Mouse (Mus musculus) neural tube, embryonic 12.5 days (tissue): ENCODE results near the gene Thsd4. TPM values are rescaled to one million over a fixed set of nuclear protein-coding genes. Genes with fewer than 3 reads are reported as not detected.

ENCODE experiments used
- ATAC-seq: fragments of 200-750 bp; cut with Nextera tagmentation; 2 replicates; pipeline ENCODE4 v1.8.0; 2017; ENCODE audit warnings: low read depth, mild to moderate bottlenecking, moderate TSS enrichment, moderate library complexity; ENCODE audit not compliant: low FRiP score
- H3K27ac ChIP-seq: fragments of 300-500 bp; sonication (generic); 2 replicates; pipeline ENCODE4 v1.5.1; 2016
- H3K27me3 ChIP-seq: fragments of 300-500 bp; sonication (generic); replicated peaks from 2 replicates; pipeline ENCODE4 v1.6.1; 2016; ENCODE audit warnings: mild to moderate bottlenecking
- H3K36me3 ChIP-seq: fragments of 300-500 bp; sonication (generic); 2 replicates; pipeline ENCODE4 v1.6.1; 2016; ENCODE audit warnings: mild to moderate bottlenecking
- H3K4me1 ChIP-seq: fragments of 300-500 bp; sonication (generic); 2 replicates; pipeline ENCODE4 v1.6.1; 2016
- H3K4me2 ChIP-seq: fragments of 300-500 bp; sonication (generic); replicated peaks from 2 replicates; pipeline ENCODE4 v1.6.1; 2016; ENCODE audit warnings: mild to moderate bottlenecking
- H3K4me3 ChIP-seq: fragments of 300-500 bp; sonication (generic); 2 replicates; pipeline ENCODE4 v1.5.1; 2016
- H3K9ac ChIP-seq: fragments of 300-500 bp; sonication (generic); 2 replicates; pipeline ENCODE4 v1.6.1; 2016; ENCODE audit warnings: mild to moderate bottlenecking
- H3K9me3 ChIP-seq: fragments of 300-500 bp; sonication (generic); 2 replicates; pipeline ENCODE4 v1.6.1; 2016; ENCODE audit warnings: mild to moderate bottlenecking
- WGBS: fragments of 180-500 bp; shearing (Covaris S2); methylation state at CpG from one replicate; pipeline ENCODE4 v1.1.7; 2016; 5-methylcytosine and 5-hydroxymethylcytosine counted together
- polyA plus RNA-seq: library from polyadenylated mRNA; unstranded; fragments of >200 nt; fragmentation: Nextera tagmentation; extraction: Ambion mirVana; gene quantifications from 2 replicates; pipeline ENCODE4 v1.2.1, GENCODE M21; 2016

Thsd4 gene
- polyA plus RNA-seq, 1 experiment from 2014 or later, result 10.9 TPM

DNA sequence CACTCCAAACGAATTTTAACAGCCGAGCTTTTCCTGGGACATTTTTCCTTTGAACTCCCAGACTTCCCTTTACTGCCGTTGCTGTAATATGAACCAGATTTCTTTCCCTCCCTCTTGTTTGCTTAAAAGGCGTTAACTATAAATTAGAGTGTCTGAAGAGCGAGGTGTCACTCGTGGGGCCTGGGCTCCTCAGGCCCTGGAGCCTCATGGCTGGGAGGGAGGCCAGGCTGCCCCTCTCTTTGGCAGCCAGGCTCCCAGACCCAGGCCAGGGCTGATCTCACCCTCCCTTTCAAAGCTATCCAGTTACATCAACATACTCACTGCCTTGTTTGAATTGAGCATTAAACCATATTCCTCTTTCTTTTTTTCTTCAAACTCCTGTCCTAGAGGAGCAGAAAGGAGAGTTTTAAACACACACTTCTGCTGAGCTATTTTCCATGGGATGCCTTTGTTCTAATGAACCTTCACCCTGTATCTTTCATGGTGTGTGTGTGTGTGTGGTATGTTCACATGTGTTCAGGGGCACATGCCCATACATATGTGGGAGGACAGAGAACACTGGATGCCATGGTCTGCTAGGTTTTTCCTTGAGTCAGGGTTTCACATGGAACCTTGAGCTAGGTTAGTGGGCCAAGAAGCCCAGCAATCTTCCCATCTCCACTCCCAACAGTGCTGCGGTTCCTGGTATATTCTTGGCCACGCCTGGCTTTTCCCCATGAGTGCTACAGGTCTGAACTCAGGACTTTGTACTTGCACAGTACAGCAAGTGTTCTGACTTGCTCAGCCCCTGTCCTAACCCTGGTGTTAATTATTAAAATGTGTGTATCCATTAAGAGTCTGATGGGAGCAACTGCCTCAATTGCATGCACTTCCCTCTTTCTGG lies 287.4 kb downstream of the Thsd4 start:
- ATAC-seq, result peak; percentile 72; the same call in 1 of the 2 replicates
- 32% methylated on average over 8 of the region's 8 CpGs for WGBS
- no peaks in the 10 kb centered on the region for H3K27me3 ChIP-seq
- no peak overlapping the region for H3K4me3 ChIP-seq
- no peaks in the 10 kb centered on the region for H3K9me3 ChIP-seq
- no peak overlapping the region for H3K27ac ChIP-seq
- H3K4me1 ChIP-seq, result peaks cover 31% of the 10 kb centered on the region
- no peak overlapping the region for H3K4me2 ChIP-seq
- H3K9ac ChIP-seq, result no peak overlapping the region
- no peaks in the 10 kb centered on the region for H3K36me3 ChIP-seq

DNA sequence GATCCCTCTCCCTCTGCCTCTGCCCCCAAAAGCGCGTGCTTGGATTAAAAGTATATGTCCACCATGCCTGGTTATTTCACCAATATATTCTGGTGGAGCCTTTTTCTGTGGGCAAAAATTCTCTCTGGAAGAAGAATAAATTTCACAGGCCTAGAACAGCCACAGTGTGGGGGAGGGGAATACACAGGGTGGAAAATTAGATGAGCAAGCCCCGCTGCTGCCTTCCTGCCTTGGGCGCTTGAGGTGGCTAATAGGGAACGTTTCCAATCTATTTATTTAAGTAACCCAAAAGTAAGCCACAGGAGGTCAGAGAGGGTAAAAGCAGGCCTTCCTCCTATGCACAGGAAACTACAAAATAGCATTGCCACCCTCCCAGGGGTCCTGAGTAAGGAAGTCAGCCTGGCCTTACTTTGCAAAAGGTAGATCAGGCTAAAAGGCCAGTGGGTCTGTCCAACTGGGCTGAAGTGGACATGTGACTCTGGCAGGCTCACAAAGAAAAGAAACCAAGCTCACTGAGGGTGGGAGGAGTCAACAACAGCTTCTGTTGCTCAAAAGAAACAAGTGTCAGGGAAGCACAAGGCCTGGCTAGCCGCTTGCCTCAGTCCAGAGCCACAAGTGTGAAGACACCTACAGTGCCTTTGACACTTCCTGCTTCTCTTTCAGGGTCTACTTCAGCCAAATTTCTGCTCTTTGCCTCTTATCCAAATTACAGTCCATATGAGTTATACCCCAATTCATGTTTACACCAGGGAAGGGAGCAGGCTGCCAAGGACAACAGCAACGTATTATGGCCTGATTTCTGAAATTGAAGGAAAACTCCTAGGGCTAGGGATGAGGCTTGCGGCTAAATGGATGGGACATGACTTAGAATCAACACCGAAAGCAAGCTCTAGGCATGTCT lies 289.6 kb downstream of the Thsd4 start:
- H3K9ac ChIP-seq, result no peak overlapping the region
- WGBS, result 64% methylated on average over 9 of the region's 9 CpGs
- no peak overlapping the region for H3K27ac ChIP-seq
- no peak overlapping the region for H3K4me3 ChIP-seq
- peaks cover 31% of the 10 kb centered on the region for H3K4me1 ChIP-seq
- no peaks in the 10 kb centered on the region for H3K36me3 ChIP-seq
- no peak overlapping the region for H3K4me2 ChIP-seq
- H3K9me3 ChIP-seq, result no peaks in the 10 kb centered on the region
- no peak for ATAC-seq
- no peaks in the 10 kb centered on the region for H3K27me3 ChIP-seq

DNA sequence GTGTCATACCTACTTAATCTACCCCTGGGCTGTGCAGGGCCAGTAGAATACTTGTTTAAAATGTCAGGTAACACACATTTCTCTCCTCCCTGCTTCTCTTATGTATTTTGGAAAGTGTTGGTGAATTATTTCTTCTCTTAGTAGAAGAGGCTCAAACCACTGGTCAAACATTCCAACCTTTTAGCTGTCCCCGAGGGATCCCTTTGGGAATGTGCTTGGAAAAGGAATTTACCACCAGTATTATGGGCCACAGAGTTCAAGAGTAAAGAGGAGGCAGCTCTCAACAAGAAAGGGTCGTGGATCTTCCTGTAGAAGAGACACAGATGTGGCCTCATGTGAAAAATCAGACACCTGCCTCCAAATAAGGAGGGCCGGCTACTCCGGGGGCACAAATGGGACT lies 292.4 kb downstream of the Thsd4 start:
- Histone ChIP-seq H3K9ac (no peak overlapping the region), H3K27ac (no peak overlapping the region), H3K27me3 (no peaks in the 10 kb centered on the region), H3K4me2 (no peak overlapping the region), H3K9me3 (no peaks in the 10 kb centered on the region), H3K36me3 (no peaks in the 10 kb centered on the region), H3K4me3 (no peak overlapping the region), H3K4me1 (peaks cover 28% of the 10 kb centered on the region)
- ATAC-seq, result no peak
- 60% methylated on average over 4 of the region's 4 CpGs for WGBS

DNA sequence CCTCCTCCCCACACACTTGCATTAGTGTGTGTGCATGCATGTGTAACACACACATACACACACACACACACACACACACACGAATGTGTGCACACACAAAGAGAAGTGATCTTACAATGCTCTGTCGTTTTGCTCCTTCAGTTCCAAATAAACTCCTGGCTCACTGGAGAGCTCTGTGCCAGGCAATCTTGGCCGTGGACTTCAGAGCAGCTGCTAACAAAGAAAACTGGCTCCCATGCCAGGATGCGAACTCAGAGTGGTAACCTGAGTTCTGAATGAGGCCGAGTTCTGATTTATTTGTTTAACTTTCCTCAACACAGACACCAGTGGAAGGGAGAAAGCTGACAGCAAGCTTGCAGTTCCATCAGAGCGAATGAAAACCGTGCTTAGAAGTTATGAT lies 294.1 kb downstream of the Thsd4 start:
- Histone ChIP-seq H3K4me1 (peaks cover 32% of the 10 kb centered on the region), H3K27ac (no peak overlapping the region)
- ATAC-seq, result no peak

DNA sequence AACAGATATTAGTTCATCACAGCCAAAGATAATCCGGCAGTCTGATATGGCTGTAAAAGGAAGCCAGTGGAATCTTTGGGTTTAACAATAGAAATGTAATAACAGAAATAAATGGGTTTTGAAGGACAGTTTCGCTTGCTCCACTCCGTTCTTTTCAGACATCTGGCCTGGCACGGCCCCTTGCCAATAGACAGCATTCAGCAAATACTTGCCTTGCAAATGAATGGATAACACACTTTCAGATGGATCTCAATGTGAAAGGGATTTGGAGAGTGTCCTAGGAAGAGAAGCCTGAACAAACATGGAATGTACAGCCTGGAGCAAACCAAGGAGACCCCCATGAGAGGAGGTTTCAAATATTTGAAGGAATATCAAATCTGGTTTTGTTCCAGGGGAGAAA lies 295.2 kb downstream of the Thsd4 start:
- Histone ChIP-seq H3K9ac (no peak overlapping the region), H3K9me3 (no peaks in the 10 kb centered on the region), H3K27me3 (no peaks in the 10 kb centered on the region), H3K4me3 (no peak overlapping the region), H3K36me3 (no peaks in the 10 kb centered on the region), H3K27ac (no peak overlapping the region), H3K4me1 (peaks cover 21% of the 10 kb centered on the region), H3K4me2 (no peak overlapping the region)
- WGBS, result 89% methylated on average over 4 of the region's 4 CpGs
- ATAC-seq, result no peak

More for the DNA sequence above, 294.1 kb downstream of the Thsd4 start:
- no peaks in the 10 kb centered on the region for H3K9me3 ChIP-seq
- H3K4me3 ChIP-seq, result no peak overlapping the region
- WGBS, result 84% methylated on average over 7 of the region's 7 CpGs
- no peak overlapping the region for H3K4me2 ChIP-seq
- H3K27me3 ChIP-seq, result no peaks in the 10 kb centered on the region
- H3K36me3 ChIP-seq, result no peaks in the 10 kb centered on the region
- no peak overlapping the region for H3K9ac ChIP-seq

DNA sequence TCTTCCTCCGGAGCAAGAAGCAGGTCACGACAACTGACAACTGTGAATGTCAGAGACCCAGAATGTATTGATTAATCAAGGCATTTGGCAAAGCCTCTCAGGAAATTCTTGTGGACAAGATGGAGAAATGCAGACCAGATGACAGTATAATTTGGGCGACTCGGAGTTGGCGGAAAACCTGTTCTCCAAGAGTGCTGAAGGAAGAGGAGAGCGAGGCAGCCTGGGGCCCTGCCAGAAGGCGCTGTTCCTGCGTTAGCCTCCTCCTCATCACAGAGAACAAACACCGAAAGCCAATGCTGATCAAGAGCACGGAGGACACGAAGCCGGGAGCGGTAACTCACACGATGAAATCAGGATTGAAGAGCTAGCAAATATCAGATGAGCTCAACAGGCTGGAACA lies 295.7 kb downstream of the Thsd4 start:
- Histone ChIP-seq H3K27me3 (no peaks in the 10 kb centered on the region), H3K4me3 (no peak overlapping the region), H3K36me3 (no peaks in the 10 kb centered on the region), H3K4me1 (peaks cover 19% of the 10 kb centered on the region; the same call in 1 of the 2 replicates), H3K9ac (no peak overlapping the region), H3K4me2 (no peak overlapping the region), H3K27ac (no peak overlapping the region), H3K9me3 (no peaks in the 10 kb centered on the region)
- ATAC-seq, result no peak
- WGBS, result 90% methylated on average over 14 of the region's 14 CpGs

DNA sequence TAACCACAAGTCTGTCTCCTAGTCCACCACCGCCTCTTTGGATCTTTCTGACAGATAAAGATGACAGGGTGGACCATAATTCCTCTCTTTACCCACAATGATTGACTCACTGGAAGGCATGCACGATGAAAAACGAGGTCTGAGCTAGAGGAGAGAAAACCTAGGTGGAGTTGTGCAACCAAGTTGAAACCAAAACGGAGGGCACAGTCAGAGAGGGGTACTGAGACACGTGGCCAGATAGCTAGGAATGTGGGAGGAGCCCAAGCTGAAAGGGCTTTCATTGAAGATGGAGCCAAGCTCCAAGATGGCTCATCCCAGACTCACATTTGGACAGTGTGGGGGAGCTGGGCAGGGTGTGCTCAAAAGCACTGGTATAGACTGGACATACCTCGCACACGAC lies 296.4 kb downstream of the Thsd4 start:
- Histone ChIP-seq H3K4me1 (peaks cover 15% of the 10 kb centered on the region; the same call in 1 of the 2 replicates), H3K4me2 (no peak overlapping the region), H3K9ac (no peak overlapping the region), H3K4me3 (no peak overlapping the region), H3K27me3 (no peaks in the 10 kb centered on the region), H3K9me3 (no peaks in the 10 kb centered on the region), H3K27ac (no peak overlapping the region), H3K36me3 (no peaks in the 10 kb centered on the region)
- WGBS, result 87% methylated on average over 7 of the region's 7 CpGs
- ATAC-seq, result no peak

DNA sequence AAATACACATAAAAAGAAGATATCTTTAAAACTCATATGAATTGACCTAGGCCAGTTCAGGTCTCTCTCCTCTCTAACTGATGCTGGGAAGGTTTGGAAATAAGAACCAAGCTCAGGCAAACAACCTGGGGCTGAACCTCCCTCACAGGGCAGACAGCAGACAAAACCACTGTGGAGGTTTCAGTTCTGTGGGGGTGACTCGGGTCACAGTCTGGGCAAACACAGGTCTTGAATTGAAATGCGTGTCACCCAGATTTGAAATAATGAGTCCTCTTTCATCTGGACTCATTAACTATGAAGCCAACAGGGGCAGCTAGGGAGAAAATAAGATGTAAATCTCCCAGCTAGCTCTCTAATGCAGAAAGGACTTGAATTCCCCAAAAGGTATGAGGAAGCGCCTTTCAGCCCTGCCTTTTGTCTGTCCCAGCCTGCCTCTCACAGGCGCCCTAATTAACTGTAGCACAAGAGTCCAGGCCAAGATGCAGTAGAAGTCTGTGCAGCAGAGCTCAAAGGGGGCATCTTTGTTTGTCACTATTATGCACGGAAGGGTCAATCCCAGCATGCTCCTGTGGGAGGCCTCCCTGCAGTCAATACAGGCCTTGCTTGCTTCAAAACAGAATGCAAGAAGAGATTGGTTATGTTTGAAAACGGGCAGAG lies 297.7 kb downstream of the Thsd4 start:
- WGBS, result 20% methylated on average over 6 of the region's 6 CpGs
- no peak overlapping the region for H3K4me2 ChIP-seq

DNA sequence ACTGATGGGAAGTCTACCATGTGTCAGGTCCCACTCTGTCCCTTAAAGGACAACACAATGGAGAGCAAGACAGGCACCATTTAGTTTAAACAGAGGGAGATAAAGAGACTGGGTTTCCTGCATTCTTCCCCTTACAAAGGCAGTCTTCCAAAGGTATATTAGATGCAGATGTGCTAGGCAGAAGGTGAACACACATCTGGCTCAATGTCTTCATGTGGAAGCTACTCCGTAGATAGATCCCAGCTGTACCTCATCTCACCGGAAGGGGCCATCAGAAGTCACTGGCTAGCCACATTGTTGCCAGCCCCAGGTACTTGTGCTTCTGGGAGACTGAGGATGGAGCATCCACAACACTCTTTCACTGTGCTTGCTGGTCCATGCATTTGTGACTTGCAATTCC lies 301.4 kb downstream of the Thsd4 start:
- no peak overlapping the region for H3K4me2 ChIP-seq
- no peaks in the 10 kb centered on the region for H3K9me3 ChIP-seq
- H3K36me3 ChIP-seq, result no peaks in the 10 kb centered on the region
- 97% methylated on average over 2 of the region's 2 CpGs for WGBS
- no peak overlapping the region for H3K27ac ChIP-seq
- H3K9ac ChIP-seq, result no peak overlapping the region
- no peaks in the 10 kb centered on the region for H3K27me3 ChIP-seq
- H3K4me1 ChIP-seq, result peaks cover 13% of the 10 kb centered on the region; the same call in 1 of the 2 replicates
- H3K4me3 ChIP-seq, result no peak overlapping the region
- no peak for ATAC-seq

More for the DNA sequence above, 297.7 kb downstream of the Thsd4 start:
- no peaks in the 10 kb centered on the region for H3K36me3 ChIP-seq
- no peak overlapping the region for H3K4me3 ChIP-seq
- H3K27ac ChIP-seq, result no peak overlapping the region; the same call in 1 of the 2 replicates
- ATAC-seq, result no peak; the same call in 1 of the 2 replicates
- H3K9me3 ChIP-seq, result no peaks in the 10 kb centered on the region
- no peaks in the 10 kb centered on the region for H3K27me3 ChIP-seq
- H3K9ac ChIP-seq, result no peak overlapping the region
- H3K4me1 ChIP-seq, result peaks cover 13% of the 10 kb centered on the region; the same call in 1 of the 2 replicates

DNA sequence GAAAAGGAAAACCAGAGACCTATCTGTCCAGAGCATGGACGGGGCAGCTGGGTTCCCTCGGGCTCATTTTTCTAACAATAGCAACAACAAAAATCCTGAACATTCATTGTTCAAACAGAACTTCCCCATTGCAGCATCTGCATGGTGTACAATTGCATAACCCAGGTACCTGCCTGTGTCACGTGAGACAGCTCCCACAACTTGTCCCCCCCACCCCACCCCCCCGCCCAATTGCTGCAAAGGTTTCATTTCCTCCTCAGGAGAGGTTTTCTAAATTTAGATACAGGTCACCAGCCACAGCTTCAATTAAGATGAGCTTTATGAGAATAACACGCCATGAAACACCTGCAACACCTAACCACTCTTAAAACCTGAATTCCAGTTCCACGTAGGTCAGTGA lies 303.4 kb downstream of the Thsd4 start:
- 0 out of 2 replicates have a peak, but pooled peaks cover 3% of the 10 kb centered on the region for H3K4me1 ChIP-seq
- 92% methylated on average over 6 of the region's 6 CpGs for WGBS
- no peak overlapping the region for H3K27ac ChIP-seq
- no peaks in the 10 kb centered on the region for H3K27me3 ChIP-seq
- no peak for ATAC-seq
- H3K4me2 ChIP-seq, result no peak overlapping the region
- no peak overlapping the region for H3K9ac ChIP-seq
- no peaks in the 10 kb centered on the region for H3K36me3 ChIP-seq
- no peaks in the 10 kb centered on the region for H3K9me3 ChIP-seq
- H3K4me3 ChIP-seq, result no peak overlapping the region

DNA sequence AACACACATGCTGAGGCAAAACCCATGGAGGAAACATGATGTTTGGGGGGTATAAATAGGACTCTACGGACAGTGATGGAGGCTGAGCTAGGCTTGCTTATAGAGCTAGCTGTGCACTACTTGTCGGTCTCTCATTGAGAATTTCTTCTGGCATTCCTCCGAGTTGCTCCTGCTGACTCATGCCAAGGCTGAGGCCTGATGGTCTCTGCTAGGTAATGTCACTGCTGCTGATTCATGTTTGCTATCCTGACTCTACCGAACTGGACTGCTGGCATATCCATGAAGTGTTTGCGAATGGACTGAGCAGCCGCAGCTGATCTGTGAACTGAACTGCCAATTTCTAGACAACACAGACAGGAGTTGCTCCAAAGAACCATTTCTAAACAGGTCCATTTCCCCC lies 305.8 kb downstream of the Thsd4 start:
- no peaks in the 10 kb centered on the region for H3K4me1 ChIP-seq
- no peak overlapping the region for H3K4me2 ChIP-seq
- no peak overlapping the region for H3K27ac ChIP-seq
- H3K36me3 ChIP-seq, result no peaks in the 10 kb centered on the region
- H3K9me3 ChIP-seq, result no peaks in the 10 kb centered on the region
- no peak overlapping the region for H3K9ac ChIP-seq
- WGBS, result 94% methylated on average over 6 of the region's 6 CpGs
- no peak for ATAC-seq
- no peaks in the 10 kb centered on the region for H3K27me3 ChIP-seq
- H3K4me3 ChIP-seq, result no peak overlapping the region

DNA sequence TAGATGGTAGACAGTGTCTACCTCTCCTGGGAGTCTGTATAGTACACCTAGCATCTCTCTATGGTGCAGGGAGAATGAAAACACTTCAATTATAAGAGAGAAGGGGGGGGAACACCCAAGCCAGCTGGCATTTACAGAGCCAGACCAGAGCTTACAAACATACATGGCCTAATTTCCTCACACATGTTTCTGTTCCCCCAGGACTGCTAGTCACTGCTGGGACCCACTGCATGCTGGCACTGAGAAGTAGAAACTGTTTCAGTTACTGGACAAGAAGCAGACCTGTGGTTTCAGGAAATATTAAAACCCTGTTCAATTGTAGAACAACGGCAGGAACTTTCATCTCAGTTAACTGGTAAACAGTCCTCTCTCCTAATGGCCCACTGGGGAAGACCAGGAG lies 308.7 kb downstream of the Thsd4 start:
- Histone ChIP-seq H3K27ac (no peak overlapping the region), H3K4me2 (no peak overlapping the region), H3K9ac (no peak overlapping the region), H3K27me3 (no peaks in the 10 kb centered on the region), H3K4me3 (no peak overlapping the region), H3K36me3 (no peaks in the 10 kb centered on the region), H3K4me1 (no peaks in the 10 kb centered on the region), H3K9me3 (no peaks in the 10 kb centered on the region)
- ATAC-seq, result no peak
- 88% methylated on average over 1 of the region's 1 CpGs for WGBS
